Mouse (Mus musculus) gastrocnemius, postnatal 14 days (tissue): ENCODE measurements at regions not wholly inside any gene's neighbourhood (a gene's known extent, or its start where the extent isn't known, plus 50 kb on each side); places are given as distances from the start of the nearest gene placed in this dataset.
"Not testable (repeated sequence)": the region's sequence is repeated elsewhere in the genome, so short reads cannot be mapped to it uniquely, and the experiment has no call there.

Experiments used
- DNase-seq: peaks from one replicate; pipeline ENCODE4 v3.0.0; 2021; ENCODE audit warnings: mixed read lengths
- intact Hi-C: fragments of 180-260 bp; cut with DNase I; formaldehyde crosslinking; loops from one replicate; pipeline ENCODE4 v1.15.1; 2025; ENCODE audit warnings: low total_unique reads

GRCm38 (mm10) chr8:55558751-55559150 is 348.0 kb downstream of the Adam29 start:
- intact Hi-C loops = loop anchor here (5.0 kb wide), 1 partner anchor 126 kb away; no protein-coding TSS in a partner anchor

GRCm38 (mm10) chr8:55538868-55539267 is 367.9 kb downstream of the Adam29 start:
- intact Hi-C loops = no loop called here
- no peak for DNase-seq

More at GRCm38 (mm10) chr8:55558751-55559150, 348.0 kb downstream of the Adam29 start:
- DNase-seq = not testable (repeated sequence)

GRCm38 (mm10) chr8:55529397-55529796 is 377.4 kb downstream of the Adam29 start:
- intact Hi-C loops, DNase-seq: not testable (repeated sequence)

- DNase-seq, intact Hi-C loops: not testable (repeated sequence)
These were observed 387.6 kb downstream of the Adam29 start for GRCm38 (mm10) chr8:55519151-55519550.

- no peak for DNase-seq
- intact Hi-C loops = loop anchor here (10.0 kb wide), 1 partner anchor 137 kb away; no protein-coding TSS in a partner anchor
These were observed 429.4 kb downstream of the Adam29 start for GRCm38 (mm10) chr8:55477336-55477735.

GRCm38 (mm10) chr8:55476923-55477322 is 429.8 kb downstream of the Adam29 start:
- intact Hi-C loops = loop anchor here (10.0 kb wide), 1 partner anchor 138 kb away; no protein-coding TSS in a partner anchor
- no peak for DNase-seq

- intact Hi-C loops = loop anchor here (10.0 kb wide), 1 partner anchor 142 kb away; no protein-coding TSS in a partner anchor
- DNase-seq = no peak
These were observed 434.4 kb downstream of the Adam29 start for GRCm38 (mm10) chr8:55472386-55472785.

- intact Hi-C loops, DNase-seq: not testable (repeated sequence)
These were observed 440.0 kb downstream of the Adam29 start for GRCm38 (mm10) chr8:55466771-55467170.

GRCm38 (mm10) chr8:55465951-55466350 is 440.8 kb downstream of the Adam29 start:
- DNase-seq, intact Hi-C loops: not testable (repeated sequence)

GRCm38 (mm10) chr8:55465419-55465818 is 441.3 kb downstream of the Adam29 start:
- intact Hi-C loops = no loop called here
- DNase-seq = no peak

GRCm38 (mm10) chr8:55464855-55465169 is 441.9 kb downstream of the Adam29 start:
- intact Hi-C loops = no loop called here
- DNase-seq = no peak

- intact Hi-C loops = no loop called here
- no peak for DNase-seq
These were observed 442.5 kb downstream of the Adam29 start for GRCm38 (mm10) chr8:55464036-55464854.

GRCm38 (mm10) chr8:55460790-55461189 is 446.0 kb downstream of the Adam29 start:
- DNase-seq, intact Hi-C loops: not testable (repeated sequence)

GRCm38 (mm10) chr8:55457436-55457835 is 449.3 kb downstream of the Adam29 start:
- no peak for DNase-seq
- intact Hi-C loops = loop anchor here (2.0 kb wide), 1 partner anchor 131 kb away; no protein-coding TSS in a partner anchor
